Mouse (Mus musculus) midbrain, postnatal 0 days (tissue): ENCODE results near the gene Tpst1. TPM values are rescaled to one million over a fixed set of nuclear protein-coding genes. Genes with fewer than 3 reads are reported as not detected.

ENCODE experiments used
- ATAC-seq: fragments of 200-750 bp; cut with Nextera tagmentation; 2 replicates; pipeline ENCODE4 v1.8.0; 2017; ENCODE audit warnings: moderate number of reproducible peaks, mild to moderate bottlenecking, moderate TSS enrichment, moderate library complexity; ENCODE audit not compliant: low FRiP score
- DNase-seq: peaks from one replicate; pipeline ENCODE4 v3.0.0-alpha.2; 2015; ENCODE audit warnings: low spot score
- H3K27ac ChIP-seq: fragments of 300-500 bp; sonication (generic); 2 replicates; pipeline ENCODE4 v1.5.1; 2014; ENCODE audit warnings: low read depth, mild to moderate bottlenecking, low read length, mixed read lengths
- H3K27me3 ChIP-seq: fragments of 300-500 bp; sonication (generic); 2 replicates; pipeline ENCODE4 v1.6.1; 2014; ENCODE audit warnings: low read length, control low read depth, mixed read lengths; ENCODE audit not compliant: insufficient read depth
- H3K36me3 ChIP-seq: fragments of 300-500 bp; sonication (generic); 2 replicates; pipeline ENCODE4 v1.6.1; 2014; ENCODE audit warnings: low read length, control low read depth, mixed read lengths; ENCODE audit not compliant: insufficient read depth
- H3K4me1 ChIP-seq: fragments of 300-500 bp; sonication (generic); 2 replicates; pipeline ENCODE4 v1.6.1; 2014; ENCODE audit warnings: mild to moderate bottlenecking, control low read depth, antibody characterized with exemption, low read length, mixed read lengths; ENCODE audit not compliant: insufficient read depth
- H3K4me2 ChIP-seq: fragments of 300-500 bp; sonication (generic); 2 replicates; pipeline ENCODE4 v1.6.1; 2014; ENCODE audit warnings: low read depth, mild to moderate bottlenecking, low read length, mixed read lengths; ENCODE audit not compliant: poor library complexity, severe bottlenecking
- H3K4me3 ChIP-seq: fragments of 300-500 bp; sonication (generic); 2 replicates; pipeline ENCODE4 v1.5.1; 2014; ENCODE audit warnings: low read depth, mild to moderate bottlenecking, low read length, moderate library complexity
- H3K9ac ChIP-seq: fragments of 300-500 bp; sonication (generic); replicated peaks from 2 replicates; pipeline ENCODE4 v1.6.1; 2014; ENCODE audit warnings: mild to moderate bottlenecking, low read length, moderate library complexity, mixed read lengths; ENCODE audit not compliant: poor library complexity, severe bottlenecking
- H3K9me3 ChIP-seq: fragments of 300-500 bp; sonication (generic); 2 replicates; pipeline ENCODE4 v1.6.1; 2016; ENCODE audit warnings: low read length, control low read depth
- CTCF ChIP-seq: IDR thresholded peaks from 2 replicates; pipeline ENCODE4 v1.5.1; 2016; ENCODE audit warnings: antibody characterized with exemption, mild to moderate bottlenecking
- WGBS: fragments of 180-500 bp; shearing (Covaris S2); extraction: QIAGEN DNeasy Blood & Tissue Kit; methylation state at CpG from one replicate; pipeline ENCODE4 v1.1.7; 2014; 5-methylcytosine and 5-hydroxymethylcytosine counted together
- polyA plus RNA-seq: library from polyadenylated mRNA; unstranded; fragments of >200 nt; fragmentation: Nextera tagmentation; extraction: Ambion mirVana; gene quantifications from 2 replicates; pipeline ENCODE4 v1.2.1, GENCODE M21; 2015
- total RNA-seq: library from RNA; depleted of rRNA; stranded (reverse); fragments of >200 nt; gene quantifications from 2 replicates; pipeline ENCODE4 v1.2.3, GENCODE M21; 2014; rRNA removed

The Tpst1 gene
- total and polyA plus RNA-seq, 2 experiments from 2014 or later: 46.5 to 50.0 TPM

GRCm38 (mm10) chr5:130185312-130185711 lies 112.2 kb downstream of the Tpst1 start:
- no peak overlapping the region for H3K4me2 ChIP-seq
- no peak for ATAC-seq
- DNase-seq: no peak
- peaks cover 10% of the 10 kb centered on the region for H3K36me3 ChIP-seq
- no peak overlapping the region for H3K9ac ChIP-seq
- TF ChIP-seq CTCF: no peak
- no peaks in the 10 kb centered on the region for H3K9me3 ChIP-seq
- no peak overlapping the region for H3K27ac ChIP-seq
- 91% methylated on average over 6 of the region's 6 CpGs for WGBS
- no peak overlapping the region for H3K4me3 ChIP-seq
- no peaks in the 10 kb centered on the region for H3K27me3 ChIP-seq
- no peaks in the 10 kb centered on the region for H3K4me1 ChIP-seq

Other genes starting within 250 kb of the Tpst1 start
- 33.5 and 56.9 TPM in 2 replicates for gene Sumf2, start 226.3 kb upstream of the Tpst1 start, total RNA-seq
- 24.5 and 26.8 TPM in 2 replicates for gene Sumf2, start 226.3 kb upstream of the Tpst1 start, polyA plus RNA-seq
- gene Chchd2, start 185.9 kb upstream of the Tpst1 start, total RNA-seq: 742 and 901 TPM in 2 replicates
- 693 and 752 TPM in 2 replicates for gene Chchd2, start 185.9 kb upstream of the Tpst1 start, polyA plus RNA-seq
- 15.1 TPM in 2 replicates for gene Zbed5, start 177.6 kb upstream of the Tpst1 start, total RNA-seq
- 10.7 and 10.9 TPM in 2 replicates for gene Zbed5, start 177.6 kb upstream of the Tpst1 start, polyA plus RNA-seq
- gene Phkg1, start 174.8 kb upstream of the Tpst1 start, total RNA-seq: 0.66 and 3.0 TPM in 2 replicates
- 1.5 TPM in 2 replicates for gene Phkg1, start 174.8 kb upstream of the Tpst1 start, polyA plus RNA-seq
- gene Nupr1l, start 164.8 kb upstream of the Tpst1 start, total RNA-seq: 1.1 and 1.9 TPM in 2 replicates
- gene Nupr1l, start 164.8 kb upstream of the Tpst1 start, polyA plus RNA-seq: 5.2 and 5.8 TPM in 2 replicates
- gene Vkorc1l1, start 131.4 kb upstream of the Tpst1 start, total RNA-seq: 78.5 and 87.1 TPM in 2 replicates
- gene Vkorc1l1, start 131.4 kb upstream of the Tpst1 start, polyA plus RNA-seq: 21.0 and 22.8 TPM in 2 replicates
- gene Gusb, start 70.3 kb upstream of the Tpst1 start, total RNA-seq: 22.0 and 26.7 TPM in 2 replicates
- 42.3 and 44.9 TPM in 2 replicates for gene Gusb, start 70.3 kb upstream of the Tpst1 start, polyA plus RNA-seq
- 34.0 and 39.1 TPM in 2 replicates for gene Asl, start 44.1 kb upstream of the Tpst1 start, total RNA-seq
- 52.8 and 54.0 TPM in 2 replicates for gene Asl, start 44.1 kb upstream of the Tpst1 start, polyA plus RNA-seq
- 54.0 and 63.3 TPM in 2 replicates for gene Crcp, start 44.0 kb upstream of the Tpst1 start, total RNA-seq
- 86.8 and 90.9 TPM in 2 replicates for gene Crcp, start 44.0 kb upstream of the Tpst1 start, polyA plus RNA-seq
- 19.5 and 22.3 TPM in 2 replicates for gene Kctd7, start 71.5 kb downstream of the Tpst1 start, total RNA-seq
- 12.2 and 14.3 TPM in 2 replicates for gene Kctd7, start 71.5 kb downstream of the Tpst1 start, polyA plus RNA-seq
- gene Rabgef1, start 98.5 kb downstream of the Tpst1 start, total RNA-seq: 15.5 and 24.2 TPM in 2 replicates
- gene Rabgef1, start 98.5 kb downstream of the Tpst1 start, polyA plus RNA-seq: 31.3 and 34.1 TPM in 2 replicates
- gene Tmem248, start 143.8 kb downstream of the Tpst1 start, total RNA-seq: 46.9 and 50.1 TPM in 2 replicates
- gene Tmem248, start 143.8 kb downstream of the Tpst1 start, polyA plus RNA-seq: 28.6 and 31.6 TPM in 2 replicates
- 16.6 and 20.3 TPM in 2 replicates for gene Sbds, start 182.2 kb downstream of the Tpst1 start, total RNA-seq
- 39.8 and 46.4 TPM in 2 replicates for gene Sbds, start 182.2 kb downstream of the Tpst1 start, polyA plus RNA-seq
- 18.3 and 21.3 TPM in 2 replicates for gene Tyw1, start 182.3 kb downstream of the Tpst1 start, total RNA-seq
- 16.3 and 18.0 TPM in 2 replicates for gene Tyw1, start 182.3 kb downstream of the Tpst1 start, polyA plus RNA-seq